Mouse (Mus musculus) limb, embryonic 10.5 days (tissue): Measurements from ENCODE around the gene Olfr1453. TPM values are rescaled to one million over a fixed set of nuclear protein-coding genes. Genes with fewer than 3 reads are reported as not detected.
"Not testable (repeated sequence)": the region's sequence is repeated elsewhere in the genome, so short reads cannot be mapped to it uniquely, and the experiment has no call there.

ENCODE experiments used
- DNase-seq: peaks from one replicate; pipeline ENCODE4 v3.0.0-alpha.2; 2017; ENCODE audit warnings: low spot score
- H3K27ac ChIP-seq: fragments of 300-500 bp; sonication (generic); 2 replicates; pipeline ENCODE4 v1.5.1; 2016; ENCODE audit warnings: mild to moderate bottlenecking
- H3K27me3 ChIP-seq: fragments of 300-500 bp; sonication (generic); 2 replicates; pipeline ENCODE4 v1.6.1; 2016; ENCODE audit warnings: low read depth, mild to moderate bottlenecking; ENCODE audit not compliant: poor library complexity, severe bottlenecking
- H3K36me3 ChIP-seq: fragments of 300-500 bp; sonication (generic); 2 replicates; pipeline ENCODE4 v1.6.1; 2016; ENCODE audit warnings: mild to moderate bottlenecking, moderate library complexity
- H3K4me1 ChIP-seq: fragments of 300-500 bp; sonication (generic); 2 replicates; pipeline ENCODE4 v1.6.1; 2016
- H3K4me3 ChIP-seq: fragments of 300-500 bp; sonication (generic); 2 replicates; pipeline ENCODE4 v1.5.1; 2016; ENCODE audit warnings: mild to moderate bottlenecking, moderate library complexity
- H3K9me3 ChIP-seq: fragments of 300-500 bp; sonication (generic); replicated peaks from 2 replicates; pipeline ENCODE4 v1.6.1; 2016; ENCODE audit warnings: mild to moderate bottlenecking
- WGBS: fragments of 180-500 bp; shearing (Covaris S2); methylation state at CpG from one replicate; pipeline ENCODE4 v1.1.7; 2016; 5-methylcytosine and 5-hydroxymethylcytosine counted together
- polyA plus RNA-seq: library from polyadenylated mRNA; unstranded; fragments of >200 nt; fragmentation: Nextera tagmentation; extraction: Ambion mirVana; gene quantifications from 2 replicates; pipeline ENCODE4 v1.2.1, GENCODE M21; 2016

Olfr1453 gene
- polyA plus RNA-seq: not detected in 2 replicates

- 63% methylated on average over 1 of the region's 1 CpGs for WGBS
- no peaks in the 10 kb centered on the region for H3K9me3 ChIP-seq
- no peaks in the 10 kb centered on the region for H3K36me3 ChIP-seq
- no peak for DNase-seq
- H3K4me1 ChIP-seq: no peaks in the 10 kb centered on the region
- H3K4me3 ChIP-seq: no peak within 1 kb of the TSS
- H3K27ac ChIP-seq: no peak within 1 kb of the TSS
- no peaks in the 10 kb centered on the region for H3K27me3 ChIP-seq
Observed at GRCm38 (mm10) chr19:13028227-13028626, at the start of gene Olfr1453. Olfr1453 (minus strand) TSS chr19:13028327.

DNA sequence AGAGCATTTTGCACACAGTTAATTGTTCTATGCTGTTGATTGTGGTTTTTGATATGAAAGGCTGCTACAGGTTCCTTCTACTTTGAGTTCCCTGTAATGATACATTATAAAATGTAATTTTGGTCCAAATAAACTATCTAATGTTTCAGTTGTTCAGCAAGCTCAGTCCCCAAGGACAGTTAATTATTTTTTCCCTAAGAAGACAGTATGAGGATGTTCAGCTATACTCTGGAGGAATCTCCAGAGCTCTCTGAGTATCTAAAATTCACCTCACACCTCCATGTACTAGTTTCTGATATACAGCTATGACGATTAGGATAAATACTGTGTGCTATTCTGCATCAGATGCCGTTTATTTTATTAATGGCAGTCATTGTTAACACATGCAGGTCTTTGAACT lies 32.2 kb upstream of the Olfr1453 start, which contains the start of gene Olfr1454:
TSS of gene Olfr1454 (plus strand) at position 301 of the 400 bp plus-strand sequence.
- Histone ChIP-seq H3K4me3 (no peak within 1 kb of the TSS), H3K27me3 (no peaks in the 10 kb centered on the region), H3K4me1 (no peaks in the 10 kb centered on the region), H3K36me3 (no peaks in the 10 kb centered on the region), H3K27ac (no peak within 1 kb of the TSS), H3K9me3 (no peaks in the 10 kb centered on the region; the same call in none of the 2 replicates)
- no peak for DNase-seq
- WGBS: 79% methylated on average over 2 of the region's 2 CpGs

DNA sequence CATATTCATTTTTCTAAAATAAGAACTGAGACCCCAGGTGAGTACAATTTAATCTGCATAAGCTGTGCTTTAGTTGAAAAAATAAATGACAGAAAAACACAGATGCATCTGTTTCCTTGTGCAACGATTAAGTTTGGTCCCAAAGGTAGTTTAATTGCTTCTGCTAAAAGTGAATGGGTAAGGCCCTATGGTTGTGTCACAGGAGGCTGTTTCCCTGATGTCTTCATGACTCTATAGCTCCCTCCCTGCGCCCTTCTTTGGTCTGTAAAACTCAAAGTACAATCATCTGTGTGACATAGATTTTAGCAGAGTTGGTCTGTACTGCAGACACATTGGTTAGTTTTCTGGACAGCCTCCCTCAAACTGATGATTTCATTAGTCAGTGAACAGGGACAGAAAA lies 33.4 kb downstream of the Olfr1453 start, which contains the start of gene Olfr1451:
TSS of gene Olfr1451 (plus strand) at position 301 of the 400 bp plus-strand sequence.
- Histone ChIP-seq H3K27me3 (no peaks in the 10 kb centered on the region), H3K27ac (no peak within 1 kb of the TSS), H3K4me3 (no peak within 1 kb of the TSS), H3K4me1 (no peaks in the 10 kb centered on the region), H3K9me3 (no peaks in the 10 kb centered on the region), H3K36me3 (no peaks in the 10 kb centered on the region)
- no peak for DNase-seq
- 86% methylated on average over 2 of the region's 2 CpGs for WGBS

- not testable (repeated sequence) for DNase-seq, H3K9me3 ChIP-seq, H3K4me3 ChIP-seq, H3K27me3 ChIP-seq, H3K36me3 ChIP-seq, H3K4me1 ChIP-seq, H3K27ac ChIP-seq
- 96% methylated on average over 4 of the region's 4 CpGs for WGBS
Observed at GRCm38 (mm10) chr19:12992316-12992715, 35.8 kb downstream of the Olfr1453 start.

Other genes starting within 250 kb of the Olfr1453 start
- 11.0 and 13.5 TPM in 2 replicates for gene Zfp91, start 232.2 kb downstream of the Olfr1453 start, polyA plus RNA-seq
- 0.68 and 0.78 TPM in 2 replicates for gene Lpxn, start 232.1 kb downstream of the Olfr1453 start, polyA plus RNA-seq
- not detected in 2 replicates for gene Gm5244, start 181.6 kb downstream of the Olfr1453 start, polyA plus RNA-seq
- gene Olfr1444, start 171.0 kb downstream of the Olfr1453 start, polyA plus RNA-seq: not detected in 2 replicates
- not detected in 2 replicates for gene Olfr1445, start 144.5 kb downstream of the Olfr1453 start, polyA plus RNA-seq
- not detected in 2 replicates for gene Olfr1446, start 134.8 kb downstream of the Olfr1453 start, polyA plus RNA-seq
- gene Olfr1447, start 124.6 kb downstream of the Olfr1453 start, polyA plus RNA-seq: not detected in 2 replicates
- gene Olfr1448, start 103.9 kb downstream of the Olfr1453 start, polyA plus RNA-seq: not detected in 2 replicates
- not detected in 2 replicates for gene Olfr1449, start 97.5 kb downstream of the Olfr1453 start, polyA plus RNA-seq
- gene Olfr1450, start 78.1 kb downstream of the Olfr1453 start, polyA plus RNA-seq: not detected in 2 replicates
- gene Olfr1451, start 33.3 kb downstream of the Olfr1453 start, polyA plus RNA-seq: not detected in 2 replicates
- not detected in 2 replicates for gene Olfr1454, start 32.3 kb upstream of the Olfr1453 start, polyA plus RNA-seq
- gene Olfr1457, start 69.6 kb upstream of the Olfr1453 start, polyA plus RNA-seq: not detected in 2 replicates
- not detected in 2 replicates for gene Olfr1458, start 78.4 kb upstream of the Olfr1453 start, polyA plus RNA-seq
- not detected in 2 replicates for gene Olfr1459, start 121.2 kb upstream of the Olfr1453 start, polyA plus RNA-seq
- not detected in 2 replicates for gene Olfr1461, start 134.7 kb upstream of the Olfr1453 start, polyA plus RNA-seq
- gene Olfr1462, start 157.4 kb upstream of the Olfr1453 start, polyA plus RNA-seq: not detected in 2 replicates
- gene Olfr1463, start 203.0 kb upstream of the Olfr1453 start, polyA plus RNA-seq: not detected in 2 replicates